Mouse (Mus musculus): ENCODE measurements around the gene Pigm.

DNA sequence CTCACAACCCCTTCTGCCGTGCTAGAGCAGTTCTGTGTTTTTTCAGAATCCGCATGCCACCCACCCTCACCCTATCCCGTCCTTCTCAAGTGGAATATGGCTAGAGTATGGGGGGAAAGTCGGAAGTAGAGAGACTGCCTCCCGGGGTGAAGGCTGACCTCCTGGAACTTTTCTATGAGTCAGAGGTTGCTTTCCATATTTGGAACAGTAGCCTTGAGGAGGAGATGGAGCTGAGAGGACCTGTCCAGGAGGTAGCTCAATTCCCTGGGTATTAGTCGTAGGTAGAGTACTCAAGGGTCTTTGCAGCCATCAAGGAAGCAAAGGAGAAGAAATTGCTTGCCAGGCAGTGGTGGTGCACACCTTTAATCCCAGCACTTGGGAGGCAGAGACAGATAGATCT lies 24.3 kb upstream of the Pigm start:
- TF ChIP-seq CTCF (IDR thresholded peaks at IDR 0.05; ENCODE audit: low read depth, low read length): no peak
- no peak for TF ChIP-seq TAL1 (conservative IDR thresholded peaks at IDR 0.05; ENCODE audit: low read depth, low read length)
- TF ChIP-seq GATA1 (IDR thresholded peaks at IDR 0.05; ENCODE audit: borderline replicate concordance, low read length): no peak
